Mouse (Mus musculus) frontal cortex, postnatal 25 days (tissue): ENCODE data around the gene Rfc5.
A peak's percentile ranks its signal among the peaks of the same experiment; 100 is the strongest.
"Not testable (repeated sequence)": the region's sequence is repeated elsewhere in the genome, so short reads cannot be mapped to it uniquely, and the experiment has no call there.

Experiments
- DNase-seq, 2 experiments: peaks; one replicate each; pipeline ENCODE4 v3.0.0; 2022; ENCODE audit warnings: low spot score in 2 of 2

Gene Rfc5

GRCm38 (mm10) chr5:117388877-117389276, at the start of gene Rfc5:
TSS of gene Rfc5 (minus strand) at chr5:117389047.
- DNase-seq = peak; percentile 82 to 84

- not testable (repeated sequence) for DNase-seq
These were observed 44.7 kb upstream of the Rfc5 start for GRCm38 (mm10) chr5:117433501-117433900.

- no peak for DNase-seq
These were observed 28.6 kb upstream of the Rfc5 start for GRCm38 (mm10) chr5:117417442-117417841.

GRCm38 (mm10) chr5:117415011-117415912, 26.4 kb upstream of the Rfc5 start:
- DNase-seq = peak in 1 of 2 experiments; percentile 10

- no peak for DNase-seq
These were observed 25.8 kb upstream of the Rfc5 start for GRCm38 (mm10) chr5:117414611-117415010.

- peak; percentile 50 to 59 for DNase-seq
These were observed 25.0 kb upstream of the Rfc5 start, which contains the start of gene Ksr2 for GRCm38 (mm10) chr5:117413507-117414501. TSS of gene Ksr2 (plus strand) at chr5:117414000.

GRCm38 (mm10) chr5:117409369-117409768, 20.5 kb upstream of the Rfc5 start:
- DNase-seq = no peak

- DNase-seq = no peak
These were observed 19.4 kb upstream of the Rfc5 start for GRCm38 (mm10) chr5:117408216-117408615.

GRCm38 (mm10) chr5:117404671-117405070, 15.8 kb upstream of the Rfc5 start:
- not testable (repeated sequence) for DNase-seq

- DNase-seq = no peak
These were observed 14.8 kb upstream of the Rfc5 start for GRCm38 (mm10) chr5:117403609-117404008.

GRCm38 (mm10) chr5:117399281-117399680, 10.4 kb upstream of the Rfc5 start:
- DNase-seq = no peak

- no peak for DNase-seq
These were observed 9.2 kb upstream of the Rfc5 start for GRCm38 (mm10) chr5:117398007-117398550.

GRCm38 (mm10) chr5:117397371-117397770, 8.5 kb upstream of the Rfc5 start:
- DNase-seq = no peak

- DNase-seq = no peak
These were observed 7.8 kb upstream of the Rfc5 start for GRCm38 (mm10) chr5:117396596-117397014.

GRCm38 (mm10) chr5:117395834-117396233, 7.0 kb upstream of the Rfc5 start:
- DNase-seq = no peak

GRCm38 (mm10) chr5:117390895-117391294, 2.0 kb upstream of the Rfc5 start:
- no peak for DNase-seq

- no peak for DNase-seq
These were observed 523 bp downstream of the Rfc5 start for GRCm38 (mm10) chr5:117388296-117388751.

- DNase-seq = no peak
These were observed 5.6 kb downstream of the Rfc5 start for GRCm38 (mm10) chr5:117383198-117383597.

GRCm38 (mm10) chr5:117381785-117382184, 7.1 kb downstream of the Rfc5 start:
- DNase-seq = no peak

GRCm38 (mm10) chr5:117380199-117380598, 8.6 kb downstream of the Rfc5 start:
- no peak for DNase-seq

- DNase-seq = not testable (repeated sequence)
These were observed 11.1 kb downstream of the Rfc5 start for GRCm38 (mm10) chr5:117377731-117378130.

- no peak for DNase-seq
These were observed 12.5 kb downstream of the Rfc5 start for GRCm38 (mm10) chr5:117376331-117376761.
